Mouse (Mus musculus) heart, embryonic 16.5 days (tissue): Measurements from ENCODE around the gene Cfap46. TPM values are rescaled to one million over a fixed set of nuclear protein-coding genes. Genes with fewer than 3 reads are reported as not detected.
A peak's percentile ranks its signal among the peaks of the same experiment; 100 is the strongest.

Experiments
- ATAC-seq: fragments of 200-750 bp; cut with Nextera tagmentation; replicated peaks from 2 replicates; pipeline ENCODE4 v1.8.0; 2017; ENCODE audit warnings: moderate number of reproducible peaks; ENCODE audit not compliant: insufficient read depth, low FRiP score; ENCODE audit errors: extremely low read depth
- H3K27ac ChIP-seq: fragments of 300-500 bp; sonication (generic); 2 replicates; pipeline ENCODE4 v1.5.1; 2014; ENCODE audit warnings: mild to moderate bottlenecking, low read length, control low read depth, moderate library complexity
- H3K27me3 ChIP-seq: fragments of 300-500 bp; sonication (generic); 2 replicates; pipeline ENCODE4 v1.6.1; 2014; ENCODE audit warnings: low read length, mixed read lengths; ENCODE audit not compliant: control insufficient read depth, insufficient read depth
- H3K36me3 ChIP-seq: fragments of 300-500 bp; sonication (generic); 2 replicates; pipeline ENCODE4 v1.6.1; 2014; ENCODE audit not compliant: control insufficient read depth, insufficient read depth
- H3K4me1 ChIP-seq: fragments of 300-500 bp; sonication (generic); 2 replicates; pipeline ENCODE4 v1.6.1; 2014; ENCODE audit warnings: low read length, mixed read lengths; ENCODE audit not compliant: control insufficient read depth, insufficient read depth
- H3K4me2 ChIP-seq: fragments of 300-500 bp; sonication (generic); 2 replicates; pipeline ENCODE4 v1.6.1; 2014; ENCODE audit warnings: low read depth, mild to moderate bottlenecking, control low read depth, low read length
- H3K4me3 ChIP-seq: fragments of 300-500 bp; sonication (generic); 2 replicates; pipeline ENCODE4 v1.5.1; 2014; ENCODE audit warnings: mild to moderate bottlenecking, control low read depth, low read length
- H3K9ac ChIP-seq: fragments of 300-500 bp; sonication (generic); 2 replicates; pipeline ENCODE4 v1.6.1; 2014; ENCODE audit warnings: low read length, control low read depth
- H3K9me3 ChIP-seq: fragments of 300-500 bp; sonication (generic); replicated peaks from 2 replicates; pipeline ENCODE4 v1.6.1; 2016; ENCODE audit warnings: low read length; ENCODE audit not compliant: control insufficient read depth
- WGBS: fragments of 180-500 bp; shearing (Covaris S2); extraction: QIAGEN DNeasy Blood & Tissue Kit; methylation state at CpG from one replicate; pipeline ENCODE4 v1.1.7; 2014; 5-methylcytosine and 5-hydroxymethylcytosine counted together
- polyA plus RNA-seq: library from polyadenylated mRNA; unstranded; fragments of >200 nt; fragmentation: Nextera tagmentation; extraction: Ambion mirVana; gene quantifications from 2 replicates; pipeline ENCODE4 v1.2.1, GENCODE M21; 2015

Cfap46 gene
- polyA plus RNA-seq, 1 experiment from 2014 or later, result 0.59 TPM

DNA sequence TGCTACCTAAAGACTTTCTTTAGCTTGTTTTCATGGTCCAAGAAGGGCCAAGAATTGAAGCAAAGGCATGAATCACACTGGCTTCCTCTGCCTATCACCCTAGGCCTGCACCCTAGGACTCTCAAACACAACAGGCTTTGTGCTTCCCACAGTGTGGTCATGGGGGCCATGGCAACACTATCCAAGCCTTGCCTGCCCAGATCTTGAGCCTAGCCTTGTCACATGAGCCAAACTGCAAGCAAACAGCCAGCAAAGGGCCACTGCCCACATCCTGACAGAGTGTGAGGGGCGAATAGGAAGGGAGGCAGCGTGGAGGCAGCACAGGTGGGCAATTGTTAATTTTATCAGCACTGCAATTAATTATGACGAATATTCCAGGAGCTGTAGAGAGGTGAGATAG lies 111.0 kb downstream of the Cfap46 start:
- H3K9ac ChIP-seq, result no peak overlapping the region
- no peak overlapping the region for H3K4me2 ChIP-seq
- 0 out of 2 replicates have a peak, but pooled peaks cover under 1% of the 10 kb centered on the region for H3K27me3 ChIP-seq
- ATAC-seq, result no peak
- no peak overlapping the region for H3K4me3 ChIP-seq
- H3K9me3 ChIP-seq, result no peaks in the 10 kb centered on the region
- H3K4me1 ChIP-seq, result no peaks in the 10 kb centered on the region
- no peak overlapping the region for H3K27ac ChIP-seq
- peaks cover 15% of the 10 kb centered on the region for H3K36me3 ChIP-seq
- 77% methylated on average over 3 of the region's 3 CpGs for WGBS

DNA sequence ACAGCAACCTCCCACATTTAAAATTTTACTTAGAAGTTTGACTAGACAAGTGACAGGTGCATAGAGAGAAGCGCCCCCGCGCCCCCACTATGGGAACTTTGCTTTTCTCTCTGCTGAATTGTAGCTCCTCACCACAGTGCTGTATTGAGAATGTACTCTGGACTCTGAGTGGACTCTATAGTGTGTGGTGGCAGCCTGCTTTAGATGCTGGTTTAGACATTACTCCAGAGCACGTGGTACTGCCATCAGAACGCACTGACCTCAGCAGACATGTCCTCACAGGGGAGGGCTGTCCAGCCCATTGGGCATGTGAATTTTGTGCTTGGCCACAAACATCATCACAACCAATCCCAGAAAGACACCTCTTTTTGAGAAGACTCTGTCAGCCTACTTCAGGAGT lies 112.8 kb downstream of the Cfap46 start:
- H3K4me1 ChIP-seq, result no peaks in the 10 kb centered on the region
- ATAC-seq, result no peak

DNA sequence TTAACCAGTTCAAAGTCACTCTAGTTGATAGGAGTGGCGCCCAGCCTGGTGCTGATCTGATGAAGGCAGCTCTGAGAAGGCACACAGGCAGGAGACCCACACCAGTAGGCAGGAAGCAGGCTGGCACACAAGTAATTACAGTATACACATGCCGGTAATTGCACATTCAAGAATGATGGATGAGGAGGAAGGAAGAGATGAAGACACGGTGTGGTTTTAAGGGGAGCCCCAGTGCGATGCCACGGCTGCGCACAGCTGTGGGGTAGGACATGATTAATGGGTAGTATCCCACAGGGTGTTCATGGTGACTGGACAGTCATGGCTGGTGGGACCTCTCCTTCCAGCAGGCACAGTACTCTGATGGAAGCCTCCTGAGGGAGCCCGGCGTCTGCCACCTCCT lies 117.1 kb downstream of the Cfap46 start:
- Histone ChIP-seq H3K27ac (no peak overlapping the region), H3K9ac (no peak overlapping the region), H3K4me3 (no peak overlapping the region), H3K27me3 (no peaks in the 10 kb centered on the region), H3K36me3 (peaks cover 26% of the 10 kb centered on the region), H3K4me2 (no peak overlapping the region), H3K9me3 (no peaks in the 10 kb centered on the region), H3K4me1 (peaks cover 17% of the 10 kb centered on the region)
- no peak for ATAC-seq
- 85% methylated on average over 8 of the region's 8 CpGs for WGBS

More for the DNA sequence above, 112.8 kb downstream of the Cfap46 start:
- H3K27me3 ChIP-seq, result no peaks in the 10 kb centered on the region
- no peak overlapping the region for H3K4me2 ChIP-seq
- no peak overlapping the region for H3K9ac ChIP-seq
- no peak overlapping the region for H3K27ac ChIP-seq
- no peak overlapping the region for H3K4me3 ChIP-seq
- peaks cover 24% of the 10 kb centered on the region for H3K36me3 ChIP-seq
- 92% methylated on average over 5 of the region's 5 CpGs for WGBS
- H3K9me3 ChIP-seq, result no peaks in the 10 kb centered on the region

DNA sequence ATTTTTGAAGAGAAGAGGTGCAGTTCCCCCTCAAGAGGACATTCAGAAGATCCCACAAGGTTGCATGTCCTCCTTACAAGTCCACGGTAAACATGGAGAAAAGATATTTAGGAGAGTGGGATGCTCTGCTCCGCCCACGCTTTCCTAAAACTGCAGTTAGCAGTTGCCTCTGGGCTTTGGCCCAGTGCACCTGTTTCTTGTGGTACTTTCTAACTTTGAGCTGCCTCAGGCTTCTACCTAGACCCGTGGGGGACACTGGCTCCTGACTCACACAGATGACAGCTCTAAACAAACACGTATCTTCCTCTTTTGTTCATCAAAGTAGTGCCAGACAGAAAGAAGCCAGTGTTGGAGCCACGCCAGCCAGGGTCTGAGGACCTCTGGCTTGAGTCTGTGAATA lies 117.6 kb downstream of the Cfap46 start:
- H3K4me3 ChIP-seq, result no peak overlapping the region
- H3K27ac ChIP-seq, result no peak overlapping the region
- H3K4me1 ChIP-seq, result peaks cover 17% of the 10 kb centered on the region
- H3K9ac ChIP-seq, result no peak overlapping the region
- 64% methylated on average over 6 of the region's 6 CpGs for WGBS
- ATAC-seq, result no peak
- no peaks in the 10 kb centered on the region for H3K27me3 ChIP-seq
- peaks cover 26% of the 10 kb centered on the region for H3K36me3 ChIP-seq
- H3K4me2 ChIP-seq, result no peak overlapping the region
- no peaks in the 10 kb centered on the region for H3K9me3 ChIP-seq

DNA sequence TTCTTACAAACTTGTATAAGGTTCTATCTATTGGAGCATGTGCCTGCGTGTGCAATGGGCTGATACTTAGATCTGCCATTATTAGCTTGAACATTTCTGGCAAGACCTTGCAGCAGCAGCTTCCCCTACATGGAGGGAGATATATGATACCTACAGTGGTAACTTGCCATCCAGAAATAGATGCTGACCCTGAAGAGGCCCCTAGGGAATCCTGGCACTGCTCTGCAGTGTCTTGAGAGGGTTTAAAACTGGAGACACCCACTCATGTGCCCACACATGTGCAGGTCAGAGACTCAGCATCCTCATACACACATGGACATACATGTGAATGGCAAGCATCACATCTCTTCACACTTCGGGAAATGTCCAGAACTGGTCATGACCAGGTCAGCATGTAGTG lies 119.5 kb downstream of the Cfap46 start:
- 77% methylated on average over 2 of the region's 2 CpGs for WGBS
- H3K36me3 ChIP-seq, result peaks cover 29% of the 10 kb centered on the region

DNA sequence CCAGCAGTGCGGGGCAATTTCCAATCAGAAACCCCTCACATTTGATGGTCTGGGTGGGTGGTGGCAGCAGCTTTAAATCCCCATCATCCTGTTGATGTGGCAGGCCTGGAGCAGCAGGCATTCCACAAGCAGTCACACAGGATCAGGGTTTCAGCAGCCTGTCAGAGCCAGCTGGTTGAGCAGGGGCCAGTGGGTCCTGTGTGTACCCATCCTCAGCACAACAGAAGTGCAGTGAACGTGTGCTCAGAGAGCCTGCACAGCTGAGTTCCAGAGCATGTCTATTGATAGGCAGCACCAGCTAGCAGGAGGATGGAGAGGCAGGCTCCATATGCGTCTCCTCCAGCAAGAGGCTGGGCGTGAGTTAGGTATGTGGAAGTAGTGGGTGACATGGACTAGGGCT lies 120.2 kb downstream of the Cfap46 start:
- peaks cover 29% of the 10 kb centered on the region for H3K36me3 ChIP-seq
- no peak overlapping the region for H3K4me3 ChIP-seq
- H3K9ac ChIP-seq, result no peak overlapping the region
- H3K9me3 ChIP-seq, result no peaks in the 10 kb centered on the region
- no peak overlapping the region for H3K4me2 ChIP-seq
- 55% methylated on average over 4 of the region's 4 CpGs for WGBS
- H3K27ac ChIP-seq, result no peak overlapping the region
- no peak for ATAC-seq
- no peaks in the 10 kb centered on the region for H3K27me3 ChIP-seq
- H3K4me1 ChIP-seq, result peaks cover 17% of the 10 kb centered on the region

More for the DNA sequence above, 119.5 kb downstream of the Cfap46 start:
- ATAC-seq, result peak; percentile 44; the same call in 1 of the 2 replicates
- Histone ChIP-seq H3K27me3 (no peaks in the 10 kb centered on the region), H3K27ac (no peak overlapping the region), H3K4me3 (no peak overlapping the region), H3K4me1 (peaks cover 17% of the 10 kb centered on the region), H3K4me2 (no peak overlapping the region), H3K9ac (no peak overlapping the region), H3K9me3 (no peaks in the 10 kb centered on the region)

DNA sequence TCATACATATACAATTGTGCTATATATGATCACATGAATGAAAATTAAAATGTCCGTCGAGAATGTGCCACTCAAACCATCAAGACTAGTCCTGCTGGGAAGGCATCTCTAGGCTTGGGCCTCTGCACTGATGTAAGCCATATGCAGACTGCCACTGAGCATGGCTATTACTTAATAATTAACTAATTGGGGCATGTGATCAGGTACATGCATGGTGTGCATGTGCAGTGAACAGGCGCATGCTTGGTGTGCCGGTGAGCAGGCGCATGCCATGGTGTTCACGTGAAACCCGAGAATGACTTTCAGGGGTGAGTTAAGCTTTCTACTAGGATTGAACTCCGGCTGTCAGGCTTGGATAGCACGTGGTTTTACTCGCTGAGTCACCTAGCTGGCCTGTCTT lies 124.0 kb downstream of the Cfap46 start:
- Histone ChIP-seq H3K4me2 (no peak overlapping the region), H3K9ac (no peak overlapping the region), H3K36me3 (peaks cover 12% of the 10 kb centered on the region), H3K27ac (no peak overlapping the region), H3K4me1 (peaks cover 20% of the 10 kb centered on the region), H3K9me3 (no peaks in the 10 kb centered on the region), H3K4me3 (no peak overlapping the region), H3K27me3 (no peaks in the 10 kb centered on the region)
- 94% methylated on average over 10 of the region's 10 CpGs for WGBS
- no peak for ATAC-seq

DNA sequence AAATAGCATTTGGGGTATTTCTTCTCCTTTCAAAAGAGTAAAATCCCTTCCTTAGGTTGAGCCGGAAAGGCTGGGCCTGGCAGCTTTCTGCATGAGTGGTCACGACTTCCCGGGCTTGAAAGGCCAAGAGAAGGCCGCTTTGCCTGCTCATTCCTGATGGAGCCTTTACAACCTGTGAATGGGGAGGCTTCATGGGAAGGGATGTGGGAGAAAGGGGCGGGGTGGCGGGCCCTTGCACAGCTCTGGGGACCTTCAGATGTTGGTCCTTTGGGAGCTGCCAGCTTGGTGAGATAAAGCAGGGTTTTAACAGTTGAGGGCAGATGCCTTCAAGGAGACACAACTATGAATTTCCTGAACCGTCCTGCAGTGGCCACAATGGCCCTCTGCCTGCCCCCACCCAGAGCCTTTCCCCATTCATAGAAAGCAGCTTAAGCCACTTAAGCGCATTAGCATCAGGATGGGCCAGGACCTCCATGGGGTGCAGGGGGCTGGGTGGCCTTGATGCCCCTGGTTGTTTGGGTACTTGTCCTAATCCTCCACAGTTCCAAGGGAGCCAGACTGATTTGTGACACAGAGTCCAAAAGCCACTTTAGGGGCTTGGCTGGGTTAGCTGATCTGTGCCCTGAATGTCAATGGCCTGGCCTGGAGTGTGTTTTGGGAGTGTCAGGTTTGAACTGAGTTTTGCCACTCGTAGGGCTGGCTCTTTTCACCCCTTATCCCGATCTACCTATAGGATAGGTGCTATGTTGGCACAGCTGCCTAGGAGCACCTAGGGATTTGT lies 126.7 kb downstream of the Cfap46 start:
- no peak overlapping the region for H3K9ac ChIP-seq
- H3K4me3 ChIP-seq, result no peak overlapping the region
- WGBS, result 56% methylated on average over 10 of the region's 10 CpGs
- H3K4me2 ChIP-seq, result no peak overlapping the region
- H3K9me3 ChIP-seq, result no peaks in the 10 kb centered on the region
- no peak for ATAC-seq
- no peaks in the 10 kb centered on the region for H3K27me3 ChIP-seq
- no peak overlapping the region for H3K27ac ChIP-seq
- H3K4me1 ChIP-seq, result peaks cover 3% of the 10 kb centered on the region; the same call in 1 of the 2 replicates
- H3K36me3 ChIP-seq, result peaks cover 5% of the 10 kb centered on the region

DNA sequence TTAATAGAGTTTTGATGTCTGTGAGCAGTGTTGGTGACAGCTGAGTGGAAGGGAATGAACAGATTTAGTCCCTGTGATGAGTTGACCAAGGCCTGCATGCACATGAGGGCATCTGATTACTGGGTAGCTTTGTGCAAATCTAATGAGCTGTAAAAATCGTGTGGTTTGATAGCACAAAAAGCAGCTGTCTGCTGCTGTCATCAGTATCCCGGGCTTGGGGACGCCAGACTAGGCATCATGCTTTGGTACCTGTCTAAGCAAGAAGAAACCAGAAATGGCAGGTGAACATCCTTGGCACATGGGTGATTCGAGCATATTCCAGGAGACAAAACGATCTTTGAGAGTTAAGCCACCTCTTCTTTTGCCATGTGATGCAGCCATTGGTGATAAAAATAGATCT lies 127.3 kb downstream of the Cfap46 start:
- H3K9me3 ChIP-seq, result no peaks in the 10 kb centered on the region
- peaks cover 3% of the 10 kb centered on the region; the same call in 1 of the 2 replicates for H3K4me1 ChIP-seq
- H3K9ac ChIP-seq, result no peak overlapping the region
- H3K27me3 ChIP-seq, result no peaks in the 10 kb centered on the region
- ATAC-seq, result no peak
- WGBS, result 58% methylated on average over 5 of the region's 5 CpGs
- no peak overlapping the region for H3K27ac ChIP-seq
- peaks cover 3% of the 10 kb centered on the region for H3K36me3 ChIP-seq
- no peak overlapping the region for H3K4me2 ChIP-seq
- H3K4me3 ChIP-seq, result no peak overlapping the region
